ENCODE assay signal across 10 mouse cellular contexts in genomic region chr17:65674710-65675171, GRCm38 (mm10). TPM values are rescaled to one million over a fixed set of nuclear protein-coding genes. Genes with fewer than 3 reads are reported as not detected.
DNase-seq lines count a peak whose midpoint lies in the region; ATAC-seq and TF ChIP-seq lines count a peak whose summit lies in the region.
"Had no signal": no experiment of that assay in that cellular context is flagged by ENCODE, and none has a peak within 500 bp of the region (broad histone marks: within the 10 kb centered on the region; RNA-seq: fewer than 3 reads in every experiment).

No protein-coding gene starts in this region.

- H3K27ac ChIP-seq in bone marrow, adult 2 months (ENCODE audit: control insufficient read depth, insufficient read depth, low read depth, low read length, poor library complexity) = peak overlapping the region; percentile 29; the same call in 1 of the 2 replicates

- 6% methylated on average over 1 of the region's 1 CpGs for WGBS in bone marrow, adult 2 months

- peaks cover 1% of the 10 kb centered on the region; the same call in 1 of the 2 replicates for H3K4me1 ChIP-seq in bone marrow, adult 2 months (ENCODE audit: control insufficient read depth, insufficient read depth, low read length)

- TF ChIP-seq CTCF in bone marrow, adult 2 months (IDR thresholded peaks at IDR 0.05; ENCODE audit: control insufficient read depth, insufficient read depth, low read length) = no peak

- peak; percentile 84 to 92 for ATAC-seq in hematopoietic stem cell, adult 5-6 weeks (replicated peaks in 1 of 2; ENCODE audit: insufficient read depth in 1 of 2, low FRiP score in 2 of 2, low TSS enrichment in 1 of 2, low read depth in 1 of 2, poor library complexity in 2 of 2, severe bottlenecking in 2 of 2)

- no peak for TF ChIP-seq POLR2A in bone marrow, adult 2 months (IDR thresholded peaks at IDR 0.05; ENCODE audit: borderline replicate concordance, control insufficient read depth, low read depth, low read length)

- H3K4me3 ChIP-seq in bone marrow, adult 2 months (replicated peaks; ENCODE audit: control insufficient read depth, low read depth, low read length) = no peak overlapping the region

- DNase-seq in layer of hippocampus, adult 9-11 months = peak; percentile 25
- DNase-seq in layer of hippocampus, postnatal 36 days = no peak
- DNase-seq in natural killer cell, adult 2 months (ENCODE audit: low spot score in 2 of 2) = peak; percentile 23 to 45
- no peak for DNase-seq in neural tube, embryonic 10.5 days (ENCODE audit: extremely low spot score, low spot score)
- no peak for DNase-seq in thymus, postnatal 0 days (ENCODE audit: low spot score)
- DNase-seq in left cerebral cortex, adult 8-10 months (ENCODE audit: low spot score in 2 of 2) = no peak
- DNase-seq: right cerebral cortex, postnatal 14 days had no signal

RNA-seq across cellular contexts. Expression of gene Txndc2, which starts 32.8 kb away (rescaled TPM):
- not detected for total RNA-seq in layer of hippocampus, postnatal 36 days (2021)
- polyA plus RNA-seq in bone marrow, adult 2 months (2011; ENCODE audit: insufficient read depth, insufficient read length, low replicate concordance, missing spikeins) = not detected in 2 replicates
- not detected in 2 replicates for total RNA-seq in hematopoietic stem cell, adult 5-6 weeks (2017)
- 0.12 and 0.22 TPM in 2 replicates for polyA plus RNA-seq in thymus, postnatal 0 days (2015; fragmentation: Nextera tagmentation; extraction: Ambion mirVana)
- under 1 TPM in 1 of 4 experiments, not detected in 3; 0.25 TPM for total RNA-seq in left cerebral cortex, adult 8-10 months (2022)
- polyA plus RNA-seq: lung, embryonic 16.5 days had no signal

Comparison
In these comparisons a context has a peak if more than half of its experiments do, and no peak if none do; other contexts are left out.
1. DNase-seq: peak in layer of hippocampus, adult 9-11 months (single experiment) and natural killer cell, adult 2 months (2 of 2); none in layer of hippocampus, postnatal 36 days (0 of 2), neural tube, embryonic 10.5 days (single experiment), thymus, postnatal 0 days (single experiment) and left cerebral cortex, adult 8-10 months (0 of 2).